Mouse (Mus musculus) neutrophil, adult 5-6 weeks (primary cell): ENCODE measurements around the gene Sipa1l3. TPM values are rescaled to one million over a fixed set of nuclear protein-coding genes. Genes with fewer than 3 reads are reported as not detected.

ENCODE experiments used
- ATAC-seq: fragments of 151-379, 151-347 bp; 2 replicates; pipeline ENCODE4 v1.8.0; 2017; ENCODE audit warnings: mild to moderate bottlenecking, moderate TSS enrichment; ENCODE audit not compliant: insufficient number of reproducible peaks, poor library complexity, low FRiP score, severe bottlenecking; ENCODE audit errors: extremely low read depth
- total RNA-seq: library from RNA; stranded (forward); fragments of 200-1000 nt; gene quantifications from 2 replicates; pipeline ENCODE4 v1.2.3, GENCODE M21; 2017

The Sipa1l3 gene
- total RNA-seq, 1 experiment from 2014 or later, result 10.8 TPM

DNA sequence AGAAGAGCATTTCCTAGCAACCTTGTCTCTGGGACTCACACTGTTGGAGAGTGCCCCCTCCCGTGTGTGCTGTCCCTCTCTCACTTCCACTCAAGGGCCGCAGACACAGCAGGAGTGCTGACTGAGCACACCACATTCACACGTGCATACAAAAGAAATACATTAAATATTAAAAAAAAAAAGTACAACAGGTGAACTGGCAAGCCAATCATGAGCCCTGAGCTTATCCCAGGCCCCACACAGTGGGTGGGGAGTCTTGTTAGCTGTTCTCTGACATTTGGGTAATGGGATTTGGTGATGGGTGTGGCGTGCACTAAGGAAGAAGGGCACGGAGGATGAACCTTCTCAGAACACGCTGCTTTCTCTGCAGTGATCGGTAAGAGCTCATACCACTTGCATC lies 215.8 kb downstream of the Sipa1l3 start:
- no peak for ATAC-seq

DNA sequence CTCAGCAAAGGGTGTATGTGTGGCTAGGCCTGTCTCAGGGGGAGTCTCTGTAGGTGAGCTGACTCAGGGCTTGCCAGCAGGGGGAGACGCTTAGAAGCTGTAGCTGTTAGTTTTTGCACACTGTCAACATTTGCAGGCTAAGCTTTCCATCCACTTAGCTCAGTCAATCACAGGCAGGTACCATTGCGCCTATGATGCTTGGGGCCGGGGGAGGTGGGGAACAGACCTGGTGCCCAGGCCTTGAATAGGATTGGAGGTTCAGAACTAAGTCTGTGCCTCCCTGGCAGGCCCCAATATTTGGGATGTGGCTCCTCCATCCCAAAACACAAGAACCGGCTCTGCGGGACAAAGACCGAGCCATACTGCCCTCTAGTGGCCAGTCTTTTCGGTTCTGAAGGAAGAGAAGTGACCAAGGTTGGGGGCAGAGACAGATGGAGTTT lies 217.3 kb downstream of the Sipa1l3 start:
- ATAC-seq, result no peak

DNA sequence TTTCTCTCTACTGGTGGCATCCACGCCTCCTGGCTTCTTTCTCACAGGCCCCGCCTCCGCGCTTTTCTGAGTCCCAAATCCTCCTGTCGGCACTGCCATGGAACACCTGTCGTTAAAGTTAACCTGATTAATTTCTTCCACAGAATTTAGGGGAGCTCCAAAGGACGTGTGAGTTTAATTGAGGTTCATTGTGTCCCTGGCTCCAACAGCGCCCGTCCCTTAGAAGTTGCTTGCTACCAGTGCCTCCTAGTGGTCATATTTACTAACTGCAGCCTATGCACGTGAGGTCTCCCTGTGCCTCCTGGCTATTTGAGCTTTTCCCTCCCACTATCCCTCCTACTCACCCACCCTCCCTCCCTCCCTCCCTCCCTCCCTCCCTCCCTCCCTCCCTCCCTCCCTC lies 221.4 kb downstream of the Sipa1l3 start:
- peak; percentile 71; the same call in 1 of the 2 replicates for ATAC-seq

DNA sequence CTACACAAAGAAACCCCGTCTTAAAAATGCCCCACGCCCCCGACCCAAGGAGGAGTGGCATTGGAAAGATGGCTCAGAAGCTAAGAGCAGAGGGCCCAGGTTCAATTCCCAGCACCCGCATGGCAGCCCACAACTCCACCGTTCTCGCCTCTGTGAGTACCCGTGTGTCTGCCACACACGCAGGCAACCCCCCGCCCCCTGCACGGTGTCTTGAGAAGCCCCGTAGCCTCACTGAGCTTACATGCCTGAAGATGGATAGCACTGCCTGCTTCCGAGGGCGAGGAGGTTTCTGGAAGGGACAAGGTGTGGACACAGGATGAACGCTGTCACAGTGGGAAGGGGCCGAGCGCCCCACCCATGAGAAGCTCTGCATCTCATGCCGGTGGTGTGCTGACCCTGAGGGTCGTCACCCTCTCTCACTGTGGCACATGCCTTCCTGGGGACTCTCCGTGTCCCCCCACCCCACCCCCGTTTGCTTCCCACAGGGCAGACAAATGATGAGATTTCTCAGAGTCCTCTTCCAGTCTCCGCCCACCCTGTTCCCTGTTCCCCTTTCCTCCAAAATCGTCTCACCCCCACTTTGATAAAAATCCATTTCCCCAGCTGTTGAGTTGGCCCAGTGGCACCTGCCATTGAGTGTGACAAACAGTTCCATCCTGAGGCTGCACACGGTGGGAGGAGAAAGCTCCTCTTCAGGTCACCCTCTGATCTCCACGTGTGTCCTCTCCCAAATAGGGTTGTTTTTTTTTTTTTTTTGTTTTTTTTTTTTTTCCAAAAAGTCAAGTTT lies 222.4 kb downstream of the Sipa1l3 start:
- no peak for ATAC-seq

GRCm38 (mm10) chr7:29294111-29294761 lies 224.2 kb downstream of the Sipa1l3 start:
- ATAC-seq, result no peak

- no peak for ATAC-seq
Measured at GRCm38 (mm10) chr7:29293131-29294065, 225.0 kb downstream of the Sipa1l3 start.

- ATAC-seq, result no peak
Measured at GRCm38 (mm10) chr7:29292458-29293098, 225.9 kb downstream of the Sipa1l3 start.

DNA sequence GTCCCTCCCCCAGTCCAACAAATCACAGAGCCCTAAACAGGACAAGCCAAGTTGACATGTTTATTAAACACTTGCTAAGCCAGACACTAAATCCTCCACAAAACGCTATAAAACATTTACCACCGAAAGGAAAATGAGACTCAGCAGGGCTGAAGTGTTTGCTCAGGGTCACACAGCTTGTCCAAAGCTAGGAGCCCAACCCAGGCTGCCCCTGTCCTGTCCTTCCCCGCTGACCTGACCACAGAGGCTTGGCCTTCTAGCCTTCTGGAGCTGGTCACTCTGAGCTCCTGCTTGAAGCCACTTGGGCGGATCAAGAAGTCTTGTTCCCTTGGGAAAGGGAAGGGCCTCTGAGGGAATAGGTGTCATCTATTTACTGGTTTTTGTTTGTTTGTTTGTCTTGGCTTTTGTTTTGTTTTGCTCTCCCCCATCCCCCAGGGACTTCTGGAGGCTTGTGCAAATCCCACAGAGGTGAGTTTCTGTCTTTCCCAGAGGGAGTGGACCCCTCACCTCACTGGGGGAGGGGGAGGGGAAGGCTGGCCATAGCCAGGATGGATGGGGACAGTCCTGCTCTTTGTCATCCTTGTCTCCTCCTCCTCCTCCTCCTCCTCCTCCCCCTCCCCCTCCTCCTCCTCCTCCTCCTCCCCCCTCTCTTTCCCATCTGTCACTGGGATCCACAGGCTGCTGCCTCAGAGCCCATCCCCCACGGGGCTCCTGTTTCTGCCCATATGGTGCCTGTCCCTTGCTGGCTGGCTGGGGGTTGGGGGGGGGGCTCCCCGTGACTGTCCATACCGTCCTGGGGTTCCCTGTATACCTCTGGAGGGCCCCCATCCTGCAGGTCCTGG lies 226.6 kb downstream of the Sipa1l3 start:
- ATAC-seq, result no peak

GRCm38 (mm10) chr7:29290691-29291485 lies 227.6 kb downstream of the Sipa1l3 start:
- no peak for ATAC-seq

GRCm38 (mm10) chr7:29289856-29290255 lies 228.6 kb downstream of the Sipa1l3 start:
- ATAC-seq, result no peak

DNA sequence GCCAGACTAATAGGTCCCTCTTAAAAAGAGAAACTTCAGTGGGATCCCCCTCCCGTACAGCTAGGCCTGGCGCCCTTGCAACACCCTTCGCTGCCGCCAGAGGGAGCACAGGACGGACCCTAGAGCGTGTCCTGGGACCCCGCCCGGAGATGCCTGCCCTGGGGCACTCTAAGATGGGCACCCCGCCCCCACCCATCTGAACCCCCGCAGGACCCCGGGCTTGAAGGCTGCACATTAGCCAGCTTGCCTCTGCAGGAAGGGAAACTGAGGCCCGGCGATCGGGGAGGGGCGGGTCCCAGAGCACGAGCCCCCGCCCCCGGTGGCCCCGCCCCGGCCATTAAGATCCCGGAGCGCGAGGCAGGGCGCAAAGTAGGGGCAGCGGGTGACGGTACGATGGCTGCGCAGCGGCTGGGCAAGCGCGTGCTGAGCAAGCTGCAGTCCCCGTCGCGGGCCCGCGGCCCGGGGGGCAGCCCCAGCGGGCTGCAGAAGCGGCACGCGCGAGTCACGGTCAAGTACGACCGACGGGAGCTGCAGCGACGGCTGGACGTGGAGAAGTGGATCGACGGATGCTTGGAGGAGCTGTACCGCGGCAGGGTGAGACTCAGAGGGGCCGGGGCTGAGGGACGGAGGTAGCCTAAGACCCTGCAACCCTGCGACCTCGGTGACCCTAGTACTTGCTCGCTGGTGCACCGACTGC lies 229.4 kb downstream of the Sipa1l3 start, which contains the start of gene Ppp1r14a:
TSS of gene Ppp1r14a (plus strand) at position 367 of the 697 bp plus-strand sequence.
- peak; percentile 44; the same call in 1 of the 2 replicates for ATAC-seq

DNA sequence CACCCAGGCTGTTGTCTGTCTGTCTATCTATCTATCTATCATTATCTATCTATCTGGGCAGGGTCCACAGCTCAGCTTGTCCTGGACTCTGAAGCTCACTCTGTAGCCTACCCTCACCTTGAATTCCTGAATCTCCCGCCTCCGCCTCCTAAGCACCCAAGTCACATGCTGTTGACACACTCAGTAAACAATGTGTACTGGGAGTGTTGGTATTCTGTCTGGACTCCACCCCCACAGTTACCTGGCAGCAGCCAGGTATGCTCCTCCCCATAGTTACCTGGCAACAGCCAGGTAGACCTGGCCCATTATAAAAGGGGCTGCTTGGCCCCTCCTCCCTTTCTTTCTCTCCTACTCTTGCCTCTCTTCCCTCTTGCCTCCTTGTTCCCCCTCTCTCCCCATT lies 230.4 kb downstream of the Sipa1l3 start:
- no peak for ATAC-seq

DNA sequence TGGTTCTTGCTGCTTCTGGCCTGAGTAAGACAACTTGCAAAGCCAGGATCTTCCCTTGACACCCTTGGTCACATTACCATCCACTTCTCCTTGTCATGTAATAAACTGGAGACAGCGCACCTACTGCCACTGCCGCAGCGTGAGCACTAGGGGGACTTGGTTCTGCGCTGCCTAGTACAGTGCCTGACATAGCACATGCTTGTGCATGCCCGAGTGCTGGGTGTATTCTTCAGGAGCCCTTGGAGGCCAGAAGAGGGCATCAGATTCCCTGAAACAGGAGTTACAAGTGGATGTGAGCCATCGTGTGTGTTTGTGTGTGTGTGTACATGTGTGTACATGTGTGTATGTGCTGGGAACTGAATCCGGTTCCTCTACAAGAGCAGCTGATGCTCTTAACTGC lies 231.0 kb downstream of the Sipa1l3 start:
- ATAC-seq, result no peak

- no peak for ATAC-seq
Measured at GRCm38 (mm10) chr7:29284523-29284922, 233.9 kb downstream of the Sipa1l3 start.

- no peak for ATAC-seq
Measured at GRCm38 (mm10) chr7:29283876-29284275, 234.6 kb downstream of the Sipa1l3 start.

GRCm38 (mm10) chr7:29282074-29282554 lies 236.3 kb downstream of the Sipa1l3 start:
- no peak for ATAC-seq
